Mouse (Mus musculus) heart, adult 11 months (tissue): Measurements from ENCODE around the gene Ust.

Experiments used
- DNase-seq: peaks from one replicate; pipeline ENCODE4 v3.0.0; 2022

Gene Ust

GRCm38 (mm10) chr10:8427671-8428364, 90.8 kb downstream of the Ust start:
- DNase-seq = peak; percentile 79

- no peak for DNase-seq
These were observed 99.1 kb downstream of the Ust start for GRCm38 (mm10) chr10:8419496-8420009.

DNA sequence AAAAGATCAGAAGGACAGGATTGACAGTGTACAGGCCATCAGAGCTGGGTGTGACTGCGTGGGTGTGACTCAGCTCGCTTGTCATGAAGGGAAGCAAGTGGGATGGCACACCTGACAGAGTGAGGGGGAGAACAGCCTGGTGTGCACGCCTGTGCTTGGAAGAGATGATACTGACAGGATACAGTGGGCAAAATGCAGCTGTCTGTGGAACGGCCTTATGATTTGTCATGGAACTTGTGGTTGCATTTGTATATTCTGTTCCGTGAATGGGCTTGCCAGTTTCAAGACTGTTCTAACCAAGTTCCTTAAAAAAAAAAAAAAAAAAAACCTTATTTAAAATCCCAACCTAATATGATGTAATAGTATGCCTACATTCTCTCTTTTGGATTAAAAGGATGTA, 103.2 kb downstream of the Ust start:
- DNase-seq = peak; percentile 88

GRCm38 (mm10) chr10:8415036-8415435, 103.6 kb downstream of the Ust start:
- DNase-seq = peak; percentile 90

- peak; percentile 59 for DNase-seq
These were observed 113.5 kb downstream of the Ust start for GRCm38 (mm10) chr10:8405141-8405540.

DNA sequence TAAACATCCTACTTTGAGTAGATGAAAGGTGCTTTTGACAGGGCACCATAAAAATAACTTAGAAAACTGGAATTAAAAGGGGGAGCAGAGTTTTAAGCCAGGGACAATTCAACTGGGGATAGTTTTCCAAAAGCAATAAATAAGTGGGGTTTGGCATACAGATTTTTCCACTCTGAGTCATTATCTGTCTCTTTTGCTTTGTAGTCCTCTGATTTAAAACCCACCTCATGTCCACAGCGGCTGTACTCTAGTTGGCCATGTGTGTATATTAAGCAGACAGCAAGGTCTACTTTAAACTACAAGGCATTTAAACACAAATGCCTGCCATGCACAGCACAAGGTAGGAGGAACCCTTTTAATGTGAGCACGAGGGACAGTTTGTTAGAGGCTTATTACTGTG, 126.4 kb downstream of the Ust start:
- peak; percentile 70 for DNase-seq

- DNase-seq = peak; percentile 98
These were observed 127.3 kb downstream of the Ust start for GRCm38 (mm10) chr10:8391264-8391748.

- DNase-seq = no peak
These were observed 130.4 kb downstream of the Ust start for GRCm38 (mm10) chr10:8388239-8388638.

GRCm38 (mm10) chr10:8369894-8370500, 148.6 kb downstream of the Ust start:
- no peak for DNase-seq

- DNase-seq = no peak
These were observed 152.8 kb downstream of the Ust start for GRCm38 (mm10) chr10:8365816-8366215.

DNA sequence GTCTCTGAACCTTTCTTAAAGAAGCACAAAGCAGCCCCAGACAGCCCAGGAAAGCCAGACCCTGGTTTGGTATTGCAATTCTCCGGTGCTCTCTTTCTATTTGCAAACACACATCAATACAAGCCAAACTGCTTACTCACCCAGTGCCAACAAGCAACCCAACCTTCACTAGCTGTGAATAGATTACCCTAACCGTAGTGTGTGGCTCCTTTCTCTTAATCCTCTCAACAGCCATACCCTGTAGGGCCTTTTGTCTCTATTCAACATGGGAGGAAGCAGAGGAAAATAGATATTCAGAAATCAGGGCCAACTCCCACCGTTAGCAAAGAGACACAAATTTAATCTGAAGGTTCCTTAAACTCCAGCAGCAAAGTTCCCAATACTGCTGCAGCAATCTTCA, 154.4 kb downstream of the Ust start:
- DNase-seq = no peak

- DNase-seq = no peak
These were observed 155.3 kb downstream of the Ust start for GRCm38 (mm10) chr10:8363281-8363680.

GRCm38 (mm10) chr10:8358286-8359045, 160.2 kb downstream of the Ust start:
- no peak for DNase-seq

GRCm38 (mm10) chr10:8353534-8353933, 165.1 kb downstream of the Ust start:
- no peak for DNase-seq

DNA sequence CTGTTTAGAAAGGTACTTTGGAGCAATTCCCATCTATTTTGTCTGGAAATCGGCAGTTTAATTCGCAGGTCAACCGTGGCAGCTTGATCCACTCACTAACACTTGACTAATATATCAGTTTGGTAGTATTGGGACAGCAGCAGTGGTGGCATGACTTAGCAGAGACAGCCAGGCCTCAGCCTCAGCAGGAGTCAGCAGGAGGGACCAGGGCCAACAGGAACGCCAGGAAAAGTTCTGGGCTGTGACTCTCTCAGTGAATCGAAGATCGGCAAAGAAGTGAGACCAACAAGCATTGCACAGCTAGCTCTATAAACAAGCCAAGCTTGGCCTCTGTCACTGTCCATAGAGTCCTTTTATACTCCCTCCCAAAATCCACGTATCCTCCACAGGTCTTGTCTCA, 168.0 kb downstream of the Ust start:
- DNase-seq = no peak

DNA sequence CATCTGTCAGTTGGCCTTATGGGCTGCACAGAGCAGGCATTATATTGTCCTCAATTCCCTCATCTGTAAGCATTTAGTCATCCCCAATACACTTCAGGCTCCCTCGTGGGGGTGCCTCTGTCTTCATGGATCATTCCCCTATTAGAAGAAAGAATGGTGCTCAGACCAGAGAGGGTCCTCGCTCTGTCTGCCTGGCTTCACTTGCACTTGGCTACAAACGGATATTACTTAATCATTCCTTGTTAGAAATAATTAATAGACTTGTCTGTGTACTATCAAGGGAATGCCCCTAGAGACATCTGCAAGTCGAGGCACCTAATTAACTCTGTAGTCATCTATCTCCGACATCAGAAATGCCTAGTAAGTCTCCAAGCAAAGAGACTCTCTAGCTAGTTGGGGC, 171.1 kb downstream of the Ust start:
- peak; percentile 42 for DNase-seq

DNA sequence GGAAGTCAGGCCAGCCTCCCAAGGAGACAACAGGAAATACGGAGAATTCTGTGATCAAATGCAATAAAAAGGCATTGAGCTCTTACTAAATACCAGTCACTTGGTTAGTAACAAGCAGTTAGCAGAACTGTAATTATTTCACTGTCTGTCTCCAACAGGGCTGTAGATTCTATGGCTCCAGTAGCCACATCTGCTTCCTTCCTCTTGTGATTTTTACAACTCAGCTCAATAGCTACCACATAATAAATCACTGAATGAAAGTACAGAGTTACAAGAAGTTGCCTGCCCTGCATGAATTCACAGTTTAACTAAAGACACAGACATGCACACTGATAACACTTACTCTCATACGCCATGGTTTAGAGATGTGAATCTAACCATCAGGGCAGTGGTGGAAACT, 176.1 kb downstream of the Ust start:
- peak; percentile 42 for DNase-seq

GRCm38 (mm10) chr10:8339645-8340428, 178.8 kb downstream of the Ust start:
- peak; percentile 44 for DNase-seq

DNA sequence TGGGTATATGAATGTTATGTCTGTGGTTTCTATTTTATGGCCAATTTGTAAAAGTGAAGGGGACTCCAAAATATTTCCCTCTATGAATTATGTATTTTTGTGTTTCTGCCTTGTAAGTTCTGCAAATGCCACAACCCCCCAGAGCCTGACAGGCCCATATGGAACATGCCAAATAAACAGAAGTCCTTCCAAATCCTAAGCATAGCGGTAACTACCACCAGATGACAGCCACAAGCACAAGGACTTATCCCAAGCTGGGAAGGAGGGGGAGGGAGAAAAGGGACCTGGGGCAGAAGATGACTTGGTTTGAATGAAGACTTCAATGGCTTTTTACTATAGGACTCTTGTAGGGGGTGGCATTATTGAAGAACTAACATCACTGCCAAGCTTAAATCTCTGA, 182.0 kb downstream of the Ust start:
- DNase-seq = peak; percentile 39

DNA sequence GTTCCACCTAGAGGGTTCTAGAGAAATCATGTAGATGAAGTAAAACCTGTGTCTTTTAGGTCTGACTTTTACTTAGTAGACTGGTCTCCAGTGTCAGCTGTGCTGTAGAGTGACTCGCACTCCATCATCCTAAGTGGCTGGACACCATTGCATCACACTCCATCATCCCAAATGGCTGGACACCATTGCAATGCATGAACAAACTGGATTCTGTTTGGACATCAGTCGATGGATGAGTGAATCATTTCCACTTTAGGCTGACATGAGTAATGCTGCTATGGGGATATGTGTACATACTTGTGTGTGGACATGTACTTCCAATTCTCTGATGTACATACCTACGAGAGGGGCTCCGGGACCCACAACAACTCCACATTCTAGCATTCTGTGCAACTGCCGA, 187.7 kb downstream of the Ust start:
- DNase-seq = no peak

GRCm38 (mm10) chr10:8330006-8330405, 188.6 kb downstream of the Ust start:
- peak; percentile 34 for DNase-seq

DNA sequence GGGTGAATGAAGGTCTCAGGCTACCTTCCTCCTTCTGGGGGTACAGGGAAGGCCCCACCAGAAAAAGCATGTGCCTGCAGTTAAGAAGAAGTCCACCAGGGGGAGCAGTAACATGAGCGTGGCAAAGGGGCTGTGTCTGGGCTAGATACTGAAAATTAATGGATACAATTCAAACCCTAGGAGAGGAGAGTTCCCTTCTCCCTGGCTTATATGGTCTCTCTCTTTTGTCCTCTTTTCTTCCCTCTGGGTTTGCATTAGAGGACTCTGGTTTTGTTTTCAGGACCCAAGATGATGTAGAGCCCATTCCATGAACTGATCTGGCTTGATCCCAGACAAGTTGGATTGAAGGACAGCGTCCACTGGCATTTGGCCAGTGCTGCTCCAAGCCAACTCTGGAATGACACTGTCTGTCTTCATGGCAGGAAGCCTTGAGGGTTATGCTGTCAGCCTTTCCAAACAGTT, 195.3 kb downstream of the Ust start:
- DNase-seq = peak; percentile 92

GRCm38 (mm10) chr10:8320771-8321170, 197.9 kb downstream of the Ust start:
- peak; percentile 85 for DNase-seq
